Mouse (Mus musculus): ENCODE measurements around the gene Gprin1. TPM values are rescaled to one million over a fixed set of nuclear protein-coding genes. Genes with fewer than 3 reads are reported as not detected.
"Not testable (repeated sequence)": the region's sequence is repeated elsewhere in the genome, so short reads cannot be mapped to it uniquely, and the experiment has no call there.

The Gprin1 gene
- polyA plus RNA-seq, 1 experiment: 0.11 TPM

DNA sequence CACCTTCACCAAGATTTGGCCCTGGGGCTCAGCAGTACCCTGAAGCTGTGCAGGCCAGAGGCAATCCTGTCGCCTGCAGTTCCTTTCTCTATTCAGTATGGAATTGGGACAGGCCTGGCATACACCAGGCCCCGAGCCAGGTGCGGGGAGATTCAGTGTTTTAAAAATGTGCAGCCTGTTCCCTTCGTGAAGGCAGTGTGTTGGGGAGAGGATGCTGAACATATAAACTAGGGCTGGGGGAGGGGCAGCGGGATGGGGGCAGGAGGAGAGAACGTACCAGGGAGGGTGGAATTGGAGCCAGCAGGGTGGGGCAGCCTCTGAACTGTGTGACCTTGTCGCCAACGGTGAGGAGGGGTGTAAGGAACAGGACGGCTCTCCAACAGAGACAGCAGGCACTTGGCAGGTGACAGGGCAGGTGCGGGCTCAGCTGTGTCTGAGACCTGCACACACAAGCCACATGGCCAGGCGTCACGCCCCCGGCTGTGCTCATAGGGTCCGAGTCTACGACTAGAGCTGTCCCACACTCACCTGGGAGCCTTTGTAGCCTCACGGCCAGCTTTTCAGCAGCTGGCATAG, 44.4 kb upstream of the Gprin1 start:
- H3K79me2 ChIP-seq (ENCODE audit: control insufficient read depth, insufficient read depth): no peaks in the 10 kb centered on the region
- TF ChIP-seq MYOD1 (IDR thresholded peaks at IDR 0.05; ENCODE audit: control insufficient read depth in 1 of 3, insufficient read length in 2 of 3, low read depth in 2 of 3): peak in 1 of 3 experiments; percentile 64
- peak in 1 of 3 experiments; percentile 43 for TF ChIP-seq MYOG (IDR thresholded peaks at IDR 0.05; ENCODE audit: control insufficient read depth in 1 of 3, insufficient read depth in 1 of 3, insufficient read length in 2 of 3, low read depth in 2 of 3)
- no peak for TF ChIP-seq USF1 (IDR thresholded peaks at IDR 0.05; ENCODE audit: low read depth)
- TF ChIP-seq TCF3 (IDR thresholded peaks at IDR 0.05; ENCODE audit: insufficient read length, low read depth): no peak
- no peak overlapping the region for H3K4me3 ChIP-seq
- H3K27me3 ChIP-seq (ENCODE audit: control insufficient read depth, insufficient read depth, insufficient read length): no peaks in the 10 kb centered on the region
- H3ac ChIP-seq (ENCODE audit: control insufficient read depth, insufficient read length): no peak overlapping the region
- H3K36me3 ChIP-seq (ENCODE audit: control insufficient read depth, insufficient read depth): peaks cover 6% of the 10 kb centered on the region
- no peak overlapping the region for H3K4me2 ChIP-seq (ENCODE audit: low read depth)

DNA sequence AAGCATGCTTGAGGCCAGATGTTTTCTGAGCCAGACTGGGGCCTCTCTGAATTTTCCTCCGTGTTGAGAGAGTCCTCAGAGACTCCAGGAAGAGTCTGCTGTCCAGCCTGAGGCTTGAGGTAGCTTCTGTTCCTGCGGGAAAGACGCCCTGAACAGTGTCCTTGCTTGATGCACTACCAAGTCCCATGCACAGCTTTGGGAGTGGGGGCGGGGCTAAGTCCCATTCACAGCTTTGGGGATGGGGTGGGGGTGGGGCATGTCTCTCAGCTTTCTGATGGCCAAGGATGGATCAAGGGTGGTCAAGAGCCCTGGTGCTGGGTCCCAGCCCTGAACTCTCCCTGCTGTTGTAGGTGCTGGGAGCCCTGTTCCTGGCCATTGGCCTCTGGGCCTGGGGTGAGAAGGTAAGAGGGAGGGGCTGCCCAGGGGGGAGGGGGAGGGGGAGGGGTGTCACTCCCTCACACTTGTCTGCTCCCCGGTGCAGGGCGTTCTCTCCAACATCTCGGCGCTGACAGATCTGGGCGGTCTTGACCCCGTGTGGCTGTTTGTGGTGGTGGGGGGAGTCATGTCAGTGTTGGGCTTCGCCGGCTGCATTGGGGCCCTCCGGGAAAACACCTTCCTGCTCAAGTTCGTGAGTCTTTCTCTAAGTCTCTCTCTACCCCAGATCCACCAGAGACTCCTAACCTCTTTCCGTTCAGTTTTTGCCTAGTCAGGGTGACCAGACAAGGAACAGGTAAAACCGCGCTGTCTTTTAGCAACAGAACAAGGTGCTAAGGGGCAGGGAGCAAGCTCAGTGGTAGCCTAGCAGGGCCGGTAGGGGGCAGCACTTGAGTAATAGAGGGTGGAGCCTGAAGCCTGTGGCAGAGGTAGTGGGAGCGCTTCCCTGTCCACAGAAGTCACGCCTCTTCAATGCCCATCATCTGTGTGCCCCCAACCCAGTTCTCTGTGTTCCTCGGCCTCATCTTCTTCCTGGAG, 42.9 kb upstream of the Gprin1 start:
- no peak overlapping the region for H3K4me2 ChIP-seq (ENCODE audit: low read depth)
- TF ChIP-seq MAX (IDR thresholded peaks at IDR 0.05; ENCODE audit: low read depth) (no peak), SRF (IDR thresholded peaks at IDR 0.05; ENCODE audit: control insufficient read depth, insufficient read length, low read depth) (no peak), MYOG (IDR thresholded peaks at IDR 0.05; ENCODE audit: control insufficient read depth in 1 of 3, insufficient read depth in 1 of 3, insufficient read length in 2 of 3, low read depth in 2 of 3) (no peak), MYOD1 (IDR thresholded peaks at IDR 0.05; ENCODE audit: control insufficient read depth in 1 of 3, insufficient read length in 2 of 3, low read depth in 2 of 3) (no peak), REST (IDR thresholded peaks at IDR 0.05; ENCODE audit: insufficient read depth, insufficient read length) (no peak), POLR2AphosphoS2 (IDR thresholded peaks at IDR 0.05; ENCODE audit: insufficient read length, low read depth) (no peak), TCF12 (IDR thresholded peaks at IDR 0.05; ENCODE audit: insufficient read depth, poor library complexity, severe bottlenecking) (no peak), CEBPB (IDR thresholded peaks at IDR 0.05; ENCODE audit: insufficient read depth, poor library complexity, severe bottlenecking) (no peak), POLR2A (IDR thresholded peaks at IDR 0.05; ENCODE audit: insufficient read length, low read depth) (no peak), USF1 (IDR thresholded peaks at IDR 0.05; ENCODE audit: low read depth) (no peak), TCF3 (IDR thresholded peaks at IDR 0.05; ENCODE audit: insufficient read length, low read depth) (no peak), E2F4 (IDR thresholded peaks at IDR 0.05; ENCODE audit: insufficient read depth) (no peak)
- H3K4me3 ChIP-seq: no peak overlapping the region
- no peaks in the 10 kb centered on the region for H3K27me3 ChIP-seq (ENCODE audit: control insufficient read depth, insufficient read depth, insufficient read length)
- peaks cover 6% of the 10 kb centered on the region for H3K36me3 ChIP-seq (ENCODE audit: control insufficient read depth, insufficient read depth)
- no peaks in the 10 kb centered on the region for H3K79me2 ChIP-seq (ENCODE audit: control insufficient read depth, insufficient read depth)
- H3ac ChIP-seq (ENCODE audit: control insufficient read depth, insufficient read length): no peak overlapping the region

DNA sequence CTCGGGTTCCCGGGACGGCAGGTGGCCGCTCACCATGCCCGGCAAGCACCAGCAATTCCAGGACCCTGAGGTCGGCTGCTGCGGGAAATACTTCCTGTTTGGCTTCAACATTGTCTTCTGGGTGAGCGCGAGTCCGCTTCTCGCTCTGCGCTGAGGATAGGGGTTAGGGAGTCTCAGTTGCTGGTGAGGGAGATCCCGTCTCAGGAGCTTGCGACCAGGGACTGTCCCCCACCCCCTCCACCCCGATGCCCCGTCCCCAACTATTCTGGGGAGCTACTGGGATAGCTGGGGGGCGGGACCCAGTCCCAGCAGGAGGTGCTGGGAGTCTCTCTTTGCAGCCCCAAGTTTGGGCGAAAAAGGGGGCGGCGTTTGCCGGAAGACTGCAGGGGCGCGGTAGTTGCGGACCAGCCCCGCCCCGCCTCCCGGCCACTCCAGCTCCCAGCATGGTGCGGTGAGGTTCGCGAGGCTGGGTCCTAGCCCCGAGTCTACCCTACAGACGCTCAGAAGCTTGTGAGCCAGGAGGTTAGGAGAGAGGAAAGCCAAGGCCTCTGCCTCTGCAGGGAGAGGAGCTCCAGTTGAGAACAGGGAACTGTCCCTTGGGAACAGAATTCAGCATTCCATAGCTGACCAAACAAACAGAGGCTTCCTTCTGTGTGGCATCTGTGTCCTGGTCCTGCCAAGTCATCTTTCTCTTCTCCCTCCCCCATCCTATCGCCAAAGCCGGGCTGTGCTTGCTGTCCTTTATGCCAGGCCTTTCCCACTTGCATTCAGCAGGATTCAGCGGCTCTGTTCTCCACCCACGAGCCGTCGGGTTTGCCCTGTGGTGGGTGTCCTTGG, 40.1 kb upstream of the Gprin1 start:
- H3K79me2 ChIP-seq (ENCODE audit: control insufficient read depth, insufficient read depth): no peaks in the 10 kb centered on the region
- H3ac ChIP-seq (ENCODE audit: control insufficient read depth, insufficient read length): peak overlapping the region; percentile 16
- H3K36me3 ChIP-seq (ENCODE audit: control insufficient read depth, insufficient read depth): peaks cover 6% of the 10 kb centered on the region
- H3K4me3 ChIP-seq: peak overlapping the region; percentile 41
- TF ChIP-seq TCF3 (IDR thresholded peaks at IDR 0.05; ENCODE audit: insufficient read length, low read depth): no peak
- TF ChIP-seq CEBPB (IDR thresholded peaks at IDR 0.05; ENCODE audit: insufficient read depth, poor library complexity, severe bottlenecking): no peak
- TF ChIP-seq REST (IDR thresholded peaks at IDR 0.05; ENCODE audit: insufficient read depth, insufficient read length): no peak
- peak; percentile 28 for TF ChIP-seq POLR2AphosphoS2 (IDR thresholded peaks at IDR 0.05; ENCODE audit: insufficient read length, low read depth)
- TF ChIP-seq USF1 (IDR thresholded peaks at IDR 0.05; ENCODE audit: low read depth): no peak
- no peak for TF ChIP-seq SRF (IDR thresholded peaks at IDR 0.05; ENCODE audit: control insufficient read depth, insufficient read length, low read depth)
- no peak for TF ChIP-seq MAX (IDR thresholded peaks at IDR 0.05; ENCODE audit: low read depth)
- TF ChIP-seq TCF12 (IDR thresholded peaks at IDR 0.05; ENCODE audit: insufficient read depth, poor library complexity, severe bottlenecking): no peak
- TF ChIP-seq MYOD1 (IDR thresholded peaks at IDR 0.05; ENCODE audit: control insufficient read depth in 1 of 3, insufficient read length in 2 of 3, low read depth in 2 of 3): peak in 1 of 3 experiments; percentile 15
- TF ChIP-seq E2F4 (IDR thresholded peaks at IDR 0.05; ENCODE audit: insufficient read depth): no peak
- TF ChIP-seq MYOG (IDR thresholded peaks at IDR 0.05; ENCODE audit: control insufficient read depth in 1 of 3, insufficient read depth in 1 of 3, insufficient read length in 2 of 3, low read depth in 2 of 3): no peak
- TF ChIP-seq POLR2A (IDR thresholded peaks at IDR 0.05; ENCODE audit: insufficient read length, low read depth): peak; percentile 66
- H3K4me2 ChIP-seq (ENCODE audit: low read depth): peak overlapping the region; percentile 90
- peaks cover 2% of the 10 kb centered on the region for H3K27me3 ChIP-seq (ENCODE audit: control insufficient read depth, insufficient read depth, insufficient read length)

- peaks cover 6% of the 10 kb centered on the region for H3K36me3 ChIP-seq (ENCODE audit: control insufficient read depth, insufficient read depth)
- H3K27me3 ChIP-seq (ENCODE audit: control insufficient read depth, insufficient read depth, insufficient read length): peaks cover 10% of the 10 kb centered on the region
- peak within 1 kb of the TSS; percentile 41 for H3K4me3 ChIP-seq
- TF ChIP-seq MYOD1 (IDR thresholded peaks at IDR 0.05; ENCODE audit: control insufficient read depth in 1 of 3, insufficient read length in 2 of 3, low read depth in 2 of 3) (peak in 1 of 3 experiments; percentile 40), E2F4 (IDR thresholded peaks at IDR 0.05; ENCODE audit: insufficient read depth) (no peak), SRF (IDR thresholded peaks at IDR 0.05; ENCODE audit: control insufficient read depth, insufficient read length, low read depth) (peak; percentile 57), MYOG (IDR thresholded peaks at IDR 0.05; ENCODE audit: control insufficient read depth in 1 of 3, insufficient read depth in 1 of 3, insufficient read length in 2 of 3, low read depth in 2 of 3) (peak in 1 of 3 experiments; percentile 60)
- peak within 1 kb of the TSS; percentile 90 for H3K4me2 ChIP-seq (ENCODE audit: low read depth)
- H3K79me2 ChIP-seq (ENCODE audit: control insufficient read depth, insufficient read depth): no peaks in the 10 kb centered on the region
- H3ac ChIP-seq (ENCODE audit: control insufficient read depth, insufficient read length): peak within 1 kb of the TSS; percentile 16
These were observed 39.3 kb upstream of the Gprin1 start, which contains the start of gene Tspan17 for GRCm38 (mm10) chr13:54788740-54789560. TSS of gene Tspan17 (plus strand) at chr13:54789377.

DNA sequence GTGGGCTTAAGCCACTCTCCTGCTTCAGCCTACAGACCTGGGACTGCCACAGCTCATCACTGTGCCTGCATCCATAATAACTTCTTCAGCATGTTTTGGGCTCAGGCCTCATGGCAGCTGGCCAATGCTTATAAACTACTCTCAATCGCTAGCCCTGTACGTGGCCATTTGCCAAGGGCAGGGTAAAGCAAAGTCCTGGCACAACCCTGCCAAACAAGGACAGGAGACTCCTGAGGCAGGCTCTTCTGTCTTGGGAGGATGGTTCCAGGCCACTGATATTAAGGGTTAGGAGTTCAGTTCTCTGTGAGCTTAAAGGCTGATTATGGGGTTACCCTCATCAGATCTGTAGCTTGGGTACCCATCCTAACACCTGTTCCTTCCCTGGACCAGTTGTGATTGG, 37.9 kb upstream of the Gprin1 start:
- H3ac ChIP-seq (ENCODE audit: control insufficient read depth, insufficient read length); H3K36me3 ChIP-seq (ENCODE audit: control insufficient read depth, insufficient read depth); H3K27me3 ChIP-seq (ENCODE audit: control insufficient read depth, insufficient read depth, insufficient read length); H3K4me3 ChIP-seq; H3K79me2 ChIP-seq (ENCODE audit: control insufficient read depth, insufficient read depth); H3K4me2 ChIP-seq (ENCODE audit: low read depth): not testable (repeated sequence)

All from myocyte (in vitro differentiated cells).